ENCODE assay signal across 7 mouse cellular contexts in genomic region chr13:22019934-22020835, GRCm38 (mm10). TPM values are rescaled to one million over a fixed set of nuclear protein-coding genes. Genes with fewer than 3 reads are reported as not detected.
A peak's percentile ranks its signal among the peaks of the same experiment; 100 is the strongest.
DNase-seq lines count a peak whose midpoint lies in the region; ATAC-seq and TF ChIP-seq lines count a peak whose summit lies in the region.

No protein-coding gene starts in this region.

- ATAC-seq in intestine, postnatal 0 days: peak; percentile 61
- ATAC-seq in midbrain, embryonic 16.5 days: no peak

- 1% methylated on average over 44 of the region's 44 CpGs for WGBS in intestine, postnatal 0 days
- 1% methylated on average over 44 of the region's 44 CpGs for WGBS in midbrain, embryonic 16.5 days

- no peak overlapping the region for H3K27ac ChIP-seq in testis, adult 2 months (ENCODE audit: control insufficient read depth, insufficient read depth, low read depth, low read length)
- H3K27ac ChIP-seq in intestine, postnatal 0 days (ENCODE audit: low read depth, low read length): no peak overlapping the region
- H3K27ac ChIP-seq in midbrain, embryonic 16.5 days (ENCODE audit: low read length): no peak overlapping the region

- H3K4me1 ChIP-seq in testis, adult 2 months (ENCODE audit: control insufficient read depth, insufficient read depth, low read length): peaks cover 7% of the 10 kb centered on the region
- peaks cover 40% of the 10 kb centered on the region for H3K4me1 ChIP-seq in erythroblast, embryonic 14.5 days (ENCODE audit: control insufficient read depth)
- 0 out of 2 replicates have a peak, but pooled peaks cover 3% of the 10 kb centered on the region for H3K4me1 ChIP-seq in intestine, postnatal 0 days (replicated peaks; ENCODE audit: control insufficient read depth, insufficient read depth, low read length)
- peaks cover 6% of the 10 kb centered on the region for H3K4me1 ChIP-seq in midbrain, embryonic 16.5 days (ENCODE audit: control insufficient read depth, insufficient read depth, low read length)

- DNase-seq in testis, postnatal 14 days (ENCODE audit: low spot score): no peak
- no peak for DNase-seq in cerebellum, adult 8-10 months
- no peak for DNase-seq in frontal cortex, adult 2 months (ENCODE audit: extremely low spot score in 1 of 2, low spot score in 1 of 2)

- peak overlapping the region; percentile 70 for H3K4me2 ChIP-seq in intestine, postnatal 0 days (replicated peaks; ENCODE audit: low read depth)
- H3K4me2 ChIP-seq in midbrain, embryonic 16.5 days (ENCODE audit: low read length): peak overlapping the region; percentile 55

- H3K36me3 ChIP-seq in testis, adult 2 months (ENCODE audit: control insufficient read depth, insufficient read depth, low read length): no peaks in the 10 kb centered on the region
- no peaks in the 10 kb centered on the region for H3K36me3 ChIP-seq in erythroblast, embryonic 14.5 days (ENCODE audit: control insufficient read depth)
- no peaks in the 10 kb centered on the region for H3K36me3 ChIP-seq in intestine, postnatal 0 days (ENCODE audit: control insufficient read depth, insufficient read depth)
- no peaks in the 10 kb centered on the region for H3K36me3 ChIP-seq in midbrain, embryonic 16.5 days (ENCODE audit: control insufficient read depth, insufficient read depth, low read length)

- no peaks in the 10 kb centered on the region for H3K9me3 ChIP-seq in erythroblast, embryonic 14.5 days (ENCODE audit: control insufficient read depth, low read length)
- H3K9me3 ChIP-seq in intestine, postnatal 0 days (ENCODE audit: control insufficient read depth): no peaks in the 10 kb centered on the region
- no peaks in the 10 kb centered on the region; the same call in 1 of the 2 replicates for H3K9me3 ChIP-seq in midbrain, embryonic 16.5 days (replicated peaks; ENCODE audit: control insufficient read depth, low read length, poor library complexity, severe bottlenecking)

- no peak for TF ChIP-seq POLR2A in testis, adult 2 months (IDR thresholded peaks at IDR 0.05; ENCODE audit: control insufficient read depth, low read depth, low read length)

- peak overlapping the region; percentile 28 for H3K4me3 ChIP-seq in testis, adult 2 months (ENCODE audit: control insufficient read depth, low read depth, low read length)
- peak overlapping the region; percentile 73 for H3K4me3 ChIP-seq in erythroblast, embryonic 14.5 days (replicated peaks)
- H3K4me3 ChIP-seq in intestine, postnatal 0 days (ENCODE audit: low read depth, low read length): peak overlapping the region; percentile 51
- peak overlapping the region; percentile 30 for H3K4me3 ChIP-seq in midbrain, embryonic 16.5 days (ENCODE audit: low read depth, low read length)

- H3K9ac ChIP-seq in intestine, postnatal 0 days (ENCODE audit: low read depth, low read length): peak overlapping the region; percentile 53
- no peak overlapping the region for H3K9ac ChIP-seq in midbrain, embryonic 16.5 days (ENCODE audit: low read depth, low read length)

- no peak for TF ChIP-seq CTCF in testis, adult 2 months (IDR thresholded peaks at IDR 0.05; ENCODE audit: control insufficient read depth, insufficient read depth, insufficient replicate concordance, low read depth, low read length)
- TF ChIP-seq CTCF in intestine, postnatal 0 days (IDR thresholded peaks at IDR 0.05; ENCODE audit: low read depth): no peak

- peaks cover 2% of the 10 kb centered on the region; the same call in 1 of the 2 replicates for H3K27me3 ChIP-seq in testis, adult 2 months (ENCODE audit: control insufficient read depth, insufficient read depth, low read length)
- H3K27me3 ChIP-seq in erythroblast, embryonic 14.5 days (ENCODE audit: control insufficient read depth): peaks cover 4% of the 10 kb centered on the region
- H3K27me3 ChIP-seq in intestine, postnatal 0 days (replicated peaks; ENCODE audit: control insufficient read depth, insufficient read depth, low read length): peaks cover 7% of the 10 kb centered on the region
- H3K27me3 ChIP-seq in midbrain, embryonic 16.5 days (ENCODE audit: control insufficient read depth, insufficient read depth, low read depth, low read length): peaks cover 39% of the 10 kb centered on the region

RNA-seq across cellular contexts. Expression of gene Prss16, which starts 10.6 kb away (rescaled TPM):
- 0.05 and 0.22 TPM in 2 replicates for polyA plus RNA-seq in testis, adult 2 months (2012; rRNA removed)
- not detected in 2 replicates for polyA plus RNA-seq in erythroblast, embryonic 14.5 days (2012)
- polyA plus RNA-seq in intestine, postnatal 0 days (2015; fragmentation: Nextera tagmentation; extraction: Ambion mirVana): 4.0 and 4.1 TPM in 2 replicates
- polyA plus RNA-seq in midbrain, embryonic 16.5 days (2015; fragmentation: Nextera tagmentation; extraction: Ambion mirVana): not detected in 2 replicates
- 0.56 and 1.4 TPM in 2 replicates for polyA plus RNA-seq in frontal cortex, adult 2 months (2012; rRNA removed)

RNA-seq across cellular contexts. Expression of gene Hist1h2ah, which starts 15.2 kb away (rescaled TPM):
- 1.8 and 3.7 TPM in 2 replicates for polyA plus RNA-seq in testis, adult 2 months (2012; rRNA removed)
- polyA plus RNA-seq in erythroblast, embryonic 14.5 days (2012): 105 and 181 TPM in 2 replicates
- polyA plus RNA-seq in intestine, postnatal 0 days (2015; fragmentation: Nextera tagmentation; extraction: Ambion mirVana): 3.4 and 5.3 TPM in 2 replicates
- polyA plus RNA-seq in midbrain, embryonic 16.5 days (2015; fragmentation: Nextera tagmentation; extraction: Ambion mirVana): not detected in 2 replicates
- 0.80 TPM in 1 of 2 replicates, not detected in the other for polyA plus RNA-seq in frontal cortex, adult 2 months (2012; rRNA removed)

RNA-seq across cellular contexts. Expression of gene Hist1h2bk, which starts 15.5 kb away (rescaled TPM):
- polyA plus RNA-seq in testis, adult 2 months (2012; rRNA removed): 10.0 and 11.3 TPM in 2 replicates
- polyA plus RNA-seq in erythroblast, embryonic 14.5 days (2012): 6.1 and 13.9 TPM in 2 replicates
- polyA plus RNA-seq in intestine, postnatal 0 days (2015; fragmentation: Nextera tagmentation; extraction: Ambion mirVana): 0.90 and 1.8 TPM in 2 replicates
- polyA plus RNA-seq in midbrain, embryonic 16.5 days (2015; fragmentation: Nextera tagmentation; extraction: Ambion mirVana): 1.3 TPM in 1 of 2 replicates, not detected in the other
- 0.36 and 0.65 TPM in 2 replicates for polyA plus RNA-seq in frontal cortex, adult 2 months (2012; rRNA removed)

RNA-seq across cellular contexts. Expression of gene Hist1h4i, which starts 21.0 kb away (rescaled TPM):
- 3.7 and 6.6 TPM in 2 replicates for polyA plus RNA-seq in testis, adult 2 months (2012; rRNA removed)
- polyA plus RNA-seq in erythroblast, embryonic 14.5 days (2012): 24.7 and 42.0 TPM in 2 replicates
- 9.4 and 9.9 TPM in 2 replicates for polyA plus RNA-seq in intestine, postnatal 0 days (2015; fragmentation: Nextera tagmentation; extraction: Ambion mirVana)
- 4.0 and 4.9 TPM in 2 replicates for polyA plus RNA-seq in midbrain, embryonic 16.5 days (2015; fragmentation: Nextera tagmentation; extraction: Ambion mirVana)
- 12.2 and 13.3 TPM in 2 replicates for polyA plus RNA-seq in frontal cortex, adult 2 months (2012; rRNA removed)

RNA-seq across cellular contexts. Expression of gene Hist1h2ag, which starts 22.6 kb away (rescaled TPM):
- polyA plus RNA-seq in testis, adult 2 months (2012; rRNA removed): 4.8 and 6.5 TPM in 2 replicates
- polyA plus RNA-seq in erythroblast, embryonic 14.5 days (2012): 9.1 and 21.8 TPM in 2 replicates
- polyA plus RNA-seq in intestine, postnatal 0 days (2015; fragmentation: Nextera tagmentation; extraction: Ambion mirVana): 12.9 and 16.0 TPM in 2 replicates
- 1.8 and 8.3 TPM in 2 replicates for polyA plus RNA-seq in midbrain, embryonic 16.5 days (2015; fragmentation: Nextera tagmentation; extraction: Ambion mirVana)
- polyA plus RNA-seq in frontal cortex, adult 2 months (2012; rRNA removed): 0.36 and 0.38 TPM in 2 replicates

Comparison
In these comparisons a context has a peak if more than half of its experiments do, and no peak if none do; other contexts are left out.
1. RNA of gene Hist1h2ah, which starts 15.2 kb away (polyA plus RNA-seq): 105 to 181 TPM in erythroblast, embryonic 14.5 days; 3.4 to 5.3 TPM in intestine, postnatal 0 days, 1.8 to 3.7 TPM in testis, adult 2 months, 0.80 TPM in frontal cortex, adult 2 months and not detected in midbrain, embryonic 16.5 days; every median in the first group is over 10 times any median in the second.
2. Peak in every context shown above with its lines, with median percentiles within 50 percentile points of each other: H3K4me3 ChIP-seq.